Mouse (Mus musculus): ENCODE measurements around the gene Eif4e.

The Eif4e gene

DNA sequence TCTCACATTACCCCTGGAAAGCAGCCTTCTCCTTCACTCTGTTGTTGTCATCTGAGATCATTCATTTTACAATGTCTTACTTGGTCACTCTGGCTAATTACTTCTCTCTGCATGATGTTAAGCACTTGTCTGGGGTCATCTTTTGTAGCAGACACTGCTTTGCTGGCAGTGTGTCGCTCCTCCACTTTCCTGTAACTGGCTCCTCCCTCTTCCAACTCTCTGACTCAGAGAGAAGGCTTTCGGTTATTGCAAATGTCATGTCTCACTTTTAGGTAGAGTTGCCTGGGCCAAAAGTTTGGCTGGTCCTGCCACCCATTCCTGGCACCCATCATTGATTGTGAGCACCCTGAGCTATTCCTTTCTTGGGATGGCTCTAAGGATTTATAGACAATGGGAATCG is 11.2 kb upstream of the Eif4e start:
- in situ Hi-C loops (cut with MboI; ENCODE audit: unreplicated experiment in 2 of 2): loop anchor here in 1 of 2 experiments (25.0 kb wide), 2 partner anchors 223 to 398 kb away; partner anchors contain the start of gene Tspan5

GRCm38 (mm10) chr3:138515656-138516370 is 10.2 kb upstream of the Eif4e start:
- in situ Hi-C loops (cut with MboI; ENCODE audit: unreplicated experiment in 2 of 2): loop anchor here in 1 of 2 experiments (25.0 kb wide), 2 partner anchors 221 to 396 kb away; partner anchors contain the start of gene Tspan5

DNA sequence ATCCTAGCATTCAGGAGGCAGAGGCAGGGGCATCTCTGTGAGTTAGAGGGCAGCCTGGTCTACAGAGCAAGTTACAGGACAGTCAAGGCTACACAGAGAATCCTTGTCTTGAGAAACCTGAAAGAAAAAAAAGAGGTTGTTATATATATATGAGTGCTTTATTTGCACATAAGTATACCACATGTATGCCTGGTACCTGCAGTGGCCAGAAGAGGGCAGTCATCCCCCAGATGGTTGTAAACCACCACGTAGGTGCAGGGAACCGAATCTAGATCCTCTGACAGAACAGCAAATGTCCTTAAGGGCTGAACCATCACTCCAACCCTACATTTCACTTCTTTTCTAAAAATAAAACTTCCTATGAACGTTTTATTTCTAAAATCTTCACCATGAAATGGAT is 8.1 kb upstream of the Eif4e start:
- in situ Hi-C loops (cut with MboI; ENCODE audit: unreplicated experiment in 2 of 2): loop anchor here in 1 of 2 experiments (25.0 kb wide), 2 partner anchors 219 to 394 kb away; partner anchors contain the start of gene Tspan5

- in situ Hi-C loops (cut with MboI; ENCODE audit: unreplicated experiment in 2 of 2): loop anchor here in 1 of 2 experiments (25.0 kb wide), 2 partner anchors 218 to 393 kb away; partner anchors contain the start of gene Tspan5
These were observed 6.8 kb upstream of the Eif4e start for GRCm38 (mm10) chr3:138519218-138519617.

DNA sequence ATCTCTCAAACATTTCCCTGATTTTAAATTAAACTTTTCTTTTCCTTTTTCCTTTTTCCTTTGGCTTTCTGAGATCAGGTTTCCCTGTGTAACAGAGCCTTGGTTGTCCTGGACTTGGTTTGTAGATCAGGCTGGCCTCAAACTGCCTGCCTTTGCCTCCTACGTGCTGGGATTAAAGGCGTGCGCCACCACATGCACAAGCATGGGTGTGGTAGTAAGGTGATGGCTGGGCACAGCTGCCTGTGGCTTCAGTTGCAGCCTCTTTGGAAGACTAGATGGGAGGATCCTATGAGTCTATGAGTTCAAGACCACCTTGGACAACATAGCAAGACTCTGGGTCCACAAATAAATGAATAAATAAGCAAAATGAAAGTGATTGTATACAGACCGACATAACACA is 2.0 kb upstream of the Eif4e start:
- in situ Hi-C loops (cut with MboI; ENCODE audit: unreplicated experiment in 2 of 2): loop anchor here (10.0 to 25.0 kb wide), 4 partner anchors 213 to 721 kb away; partner anchors contain the start of genes Rap1gds1 (in 1 of the 2) and Tspan5 (in 1 of the 2)

GRCm38 (mm10) chr3:138525494-138525893 is 485 bp upstream of the Eif4e start:
- in situ Hi-C loops (cut with MboI; ENCODE audit: unreplicated experiment in 2 of 2): loop anchor here (5.0 to 25.0 kb wide), 4 partner anchors 33 to 719 kb away; partner anchors contain the start of genes Dapp1 (in 1 of the 2) and Rap1gds1 (in 1 of the 2)

DNA sequence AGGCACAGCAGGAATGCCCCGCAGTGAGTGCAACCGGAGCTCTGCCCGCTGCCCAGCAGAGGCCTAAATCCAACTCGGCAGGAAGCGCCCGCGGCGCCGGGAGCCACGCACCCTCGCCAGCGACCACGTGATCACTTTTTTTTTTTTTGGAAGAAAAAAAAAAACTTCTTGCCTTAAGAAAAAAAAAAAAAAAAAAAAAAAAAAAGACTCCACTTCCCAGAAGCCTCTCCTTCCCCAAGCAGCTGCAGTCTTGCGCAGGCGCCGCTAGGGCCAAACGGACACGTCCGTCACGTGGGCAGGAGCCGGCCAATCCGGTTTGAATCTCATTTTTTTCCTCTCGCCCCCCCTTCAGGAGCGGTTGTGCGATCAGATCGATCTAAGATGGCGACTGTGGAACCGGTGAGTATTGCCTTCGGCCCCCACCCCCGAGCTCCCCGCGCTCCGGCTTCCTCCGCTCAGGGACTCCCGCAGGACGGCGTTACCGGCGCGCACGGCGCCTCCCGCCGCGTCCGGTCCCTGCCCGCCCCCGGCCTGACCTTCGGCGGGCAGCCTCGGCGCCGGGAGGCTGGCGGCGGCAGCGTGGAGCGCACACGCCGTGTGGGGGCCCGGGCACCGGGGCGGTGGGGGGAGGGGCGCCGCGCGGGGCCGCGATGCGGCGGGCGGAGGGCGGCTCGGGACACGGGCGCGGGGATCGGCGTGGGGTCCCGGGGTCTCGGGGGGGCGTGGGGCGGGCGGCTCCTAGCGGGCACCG is 1.1 kb downstream of the Eif4e start:
- in situ Hi-C loops (cut with MboI; ENCODE audit: unreplicated experiment in 2 of 2): loop anchor here (5.0 to 25.0 kb wide), 4 partner anchors 35 to 718 kb away; partner anchors contain the start of genes Dapp1 (in 1 of the 2) and Rap1gds1 (in 1 of the 2)

- in situ Hi-C loops (cut with MboI; ENCODE audit: unreplicated experiment in 2 of 2): loop anchor here (5.0 to 25.0 kb wide), 4 partner anchors 35 to 717 kb away; partner anchors contain the start of genes Dapp1 (in 1 of the 2) and Rap1gds1 (in 1 of the 2)
These were observed 1.8 kb downstream of the Eif4e start for GRCm38 (mm10) chr3:138527667-138528231.

DNA sequence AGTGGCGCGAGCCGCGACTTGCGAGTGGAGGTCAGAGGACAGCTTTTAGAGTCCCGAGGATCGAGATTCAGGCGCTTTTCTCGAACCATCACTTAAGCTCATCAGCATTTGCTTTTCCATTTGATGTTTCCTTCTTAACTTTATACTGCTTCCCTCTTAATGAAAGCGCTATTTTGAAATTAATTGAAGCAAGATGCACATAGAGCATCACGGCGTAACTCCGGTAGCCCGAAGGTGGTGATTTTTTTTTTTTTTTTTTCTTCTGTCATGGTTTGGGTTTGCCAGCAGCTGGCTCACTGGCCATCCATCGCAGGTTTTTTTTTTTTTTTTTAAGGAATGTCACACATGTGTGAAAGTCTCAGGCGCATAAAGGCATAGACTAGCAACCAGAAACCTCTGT is 2.3 kb downstream of the Eif4e start:
- in situ Hi-C loops (cut with MboI; ENCODE audit: unreplicated experiment in 2 of 2): loop anchor here (5.0 to 25.0 kb wide), 4 partner anchors 36 to 717 kb away; partner anchors contain the start of genes Dapp1 (in 1 of the 2) and Rap1gds1 (in 1 of the 2)

- in situ Hi-C loops (cut with MboI; ENCODE audit: unreplicated experiment in 2 of 2): loop anchor here in 1 of 2 experiments (25.0 kb wide), 1 partner anchor 544 kb away; the partner anchor contains the start of gene Dapp1
These were observed 4.8 kb downstream of the Eif4e start for GRCm38 (mm10) chr3:138530578-138531478.

DNA sequence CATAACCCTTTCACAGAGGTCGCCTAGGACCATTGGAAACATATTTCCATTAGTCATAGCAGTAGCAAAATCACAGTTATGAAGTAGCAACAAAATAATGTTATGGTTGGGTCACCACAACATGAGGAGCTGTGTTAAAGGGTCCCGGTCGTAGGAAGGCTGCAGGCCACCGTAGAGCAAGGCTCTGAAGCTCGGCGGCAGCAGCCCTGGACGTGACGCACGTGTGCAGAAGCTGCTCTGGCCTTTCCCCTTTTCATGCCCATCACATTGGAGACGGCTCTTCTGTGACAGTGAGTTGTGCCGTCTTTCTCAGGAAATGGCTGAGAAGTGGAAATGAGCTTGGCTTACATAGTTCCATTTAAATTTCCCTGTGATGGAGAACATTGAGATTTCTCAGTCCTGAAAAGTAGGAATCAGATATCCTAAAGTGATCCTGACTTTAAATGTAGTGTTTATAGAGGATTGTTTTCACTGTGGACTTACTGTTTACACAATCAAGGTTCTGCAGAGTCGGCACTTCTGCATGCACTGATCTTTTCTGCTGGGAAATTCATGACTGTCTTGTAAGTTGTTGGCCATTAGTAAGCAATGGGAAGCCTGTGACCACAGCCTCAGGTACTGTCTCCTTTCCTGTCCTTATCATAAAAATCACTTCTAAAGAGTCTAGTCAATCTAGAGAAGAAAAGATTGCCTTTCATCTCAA is 5.7 kb downstream of the Eif4e start:
- in situ Hi-C loops (cut with MboI; ENCODE audit: unreplicated experiment in 2 of 2): loop anchor here in 1 of 2 experiments (25.0 kb wide), 1 partner anchor 544 kb away; the partner anchor contains the start of gene Dapp1

DNA sequence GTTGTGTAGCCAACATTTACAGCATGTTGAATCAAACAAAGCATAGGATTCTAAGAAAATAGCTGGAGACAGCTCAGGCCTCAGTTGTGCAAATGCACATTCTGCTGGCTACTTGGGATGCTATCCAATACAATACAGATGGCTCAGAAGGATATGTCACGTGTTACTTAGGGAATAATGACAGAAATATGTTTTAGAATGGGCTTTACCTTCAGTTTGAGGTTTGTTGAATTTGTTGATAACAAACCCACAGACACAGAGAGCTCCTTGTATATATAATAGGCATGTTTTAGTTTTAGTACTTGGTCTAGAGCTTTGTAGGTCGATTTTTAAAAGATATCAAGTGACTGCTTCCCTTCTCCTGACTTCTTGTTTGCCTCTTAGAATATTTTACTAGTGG is 6.8 kb downstream of the Eif4e start:
- in situ Hi-C loops (cut with MboI; ENCODE audit: unreplicated experiment in 2 of 2): loop anchor here in 1 of 2 experiments (25.0 kb wide), 1 partner anchor 545 kb away; the partner anchor contains the start of gene Dapp1

GRCm38 (mm10) chr3:138536031-138536430 is 10.1 kb downstream of the Eif4e start:
- in situ Hi-C loops (cut with MboI; ENCODE audit: unreplicated experiment in 2 of 2): loop anchor here in 1 of 2 experiments (25.0 kb wide), 1 partner anchor 549 kb away; the partner anchor contains the start of gene Dapp1

DNA sequence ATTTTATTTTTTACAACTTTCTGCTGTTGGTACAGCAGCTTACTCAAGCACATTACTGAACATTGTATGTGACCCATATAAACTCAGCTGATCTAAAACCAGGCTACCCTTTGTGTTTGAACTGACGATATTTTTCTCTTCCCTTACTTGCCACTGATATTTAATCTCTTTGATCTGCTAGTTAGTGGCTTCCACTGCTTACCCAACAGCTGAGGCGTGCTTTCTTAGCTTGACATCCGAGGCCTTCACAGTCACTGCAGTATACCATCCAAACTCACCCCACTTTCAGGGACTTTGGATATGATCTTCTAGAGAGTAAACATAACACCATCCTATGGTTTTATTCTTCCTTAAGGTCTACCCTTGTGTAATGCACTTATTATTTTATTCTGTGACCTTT is 16.6 kb downstream of the Eif4e start:
- in situ Hi-C loops (cut with MboI; ENCODE audit: unreplicated experiment in 2 of 2): loop anchor here (10.0 to 25.0 kb wide), 2 partner anchors 342 to 555 kb away; partner anchors contain the start of gene Dapp1 (in 1 of the 2)

- in situ Hi-C loops (cut with MboI; ENCODE audit: unreplicated experiment in 2 of 2): loop anchor here (10.0 to 25.0 kb wide), 2 partner anchors 341 to 557 kb away; partner anchors contain the start of gene Dapp1 (in 1 of the 2)
These were observed 18.1 kb downstream of the Eif4e start for GRCm38 (mm10) chr3:138544117-138544516.

DNA sequence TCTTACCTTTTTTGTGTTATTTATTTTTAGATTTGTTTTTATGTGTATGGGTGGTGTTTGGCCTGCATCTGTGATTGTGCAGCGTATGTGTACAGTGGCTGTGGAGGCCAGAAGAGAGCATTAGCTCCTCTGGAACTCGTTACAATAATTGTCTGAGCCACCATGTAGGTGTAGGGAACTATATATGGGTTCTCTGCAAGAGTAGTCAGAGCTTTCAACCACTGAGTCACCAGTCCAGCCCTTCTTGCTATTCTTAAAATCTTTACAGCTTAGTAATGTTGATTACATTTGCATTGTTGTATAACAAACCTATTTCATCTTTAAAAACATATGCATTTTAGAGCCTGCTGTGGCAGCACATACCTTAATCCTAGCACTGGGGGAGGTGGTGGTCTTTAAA is 20.7 kb downstream of the Eif4e start:
- in situ Hi-C loops (cut with MboI; ENCODE audit: unreplicated experiment in 2 of 2): loop anchor here (10.0 to 25.0 kb wide), 2 partner anchors 338 to 559 kb away; partner anchors contain the start of gene Dapp1 (in 1 of the 2)

GRCm38 (mm10) chr3:138549045-138549444 is 23.1 kb downstream of the Eif4e start:
- in situ Hi-C loops (cut with MboI; ENCODE audit: unreplicated experiment in 2 of 2): loop anchor here (10.0 to 25.0 kb wide), 2 partner anchors 336 to 562 kb away; partner anchors contain the start of gene Dapp1 (in 1 of the 2)
